26 mouse cellular contexts compared by ENCODE assay signal in the genomic region with DNA sequence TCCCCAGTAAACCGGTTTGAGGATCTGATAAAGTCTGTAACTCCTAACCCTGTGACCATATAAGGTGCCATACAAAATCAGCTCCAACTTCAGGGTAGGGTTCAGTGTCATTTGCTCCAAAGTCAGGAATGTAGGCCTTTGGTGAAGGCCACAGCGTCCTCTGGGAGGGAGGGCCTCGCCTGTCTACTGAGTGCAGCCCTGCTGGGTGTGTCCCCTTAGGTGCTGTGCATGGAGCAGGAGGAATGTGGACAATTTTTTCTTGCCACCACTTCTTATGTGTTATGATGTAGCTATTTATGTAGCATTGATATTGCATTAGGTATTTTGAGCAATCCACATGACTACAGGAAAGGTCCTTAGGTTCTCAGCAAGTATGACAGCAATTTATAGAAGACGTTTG.
A peak's percentile ranks its signal among the peaks of the same experiment; 100 is the strongest.
DNase-seq lines count a peak whose midpoint lies in the region; ATAC-seq lines count a peak whose summit lies in the region.
"Had no signal": no experiment of that assay in that cellular context is flagged by ENCODE, and none has a peak within 500 bp of the region (broad histone marks: within the 10 kb centered on the region; RNA-seq: fewer than 3 reads in every experiment).

No protein-coding gene starts in this region.

- H3K4me2 ChIP-seq in heart, embryonic 15.5 days = no peak overlapping the region
- no peak overlapping the region for H3K4me2 ChIP-seq in kidney, embryonic 15.5 days
- H3K4me2 ChIP-seq in kidney, embryonic 14.5 days (replicated peaks; ENCODE audit: low read depth, low read length) = no peak overlapping the region
- H3K4me2 ChIP-seq in stomach, embryonic 14.5 days (replicated peaks; ENCODE audit: low read depth, low read length) = no peak overlapping the region
- H3K4me2 ChIP-seq: midbrain, embryonic 12.5 days; neural tube, embryonic 13.5 days had no signal

- H3K9me3 ChIP-seq in heart, embryonic 15.5 days (replicated peaks) = no peaks in the 10 kb centered on the region
- H3K9me3 ChIP-seq in kidney, embryonic 15.5 days (replicated peaks) = no peaks in the 10 kb centered on the region
- H3K9me3 ChIP-seq in kidney, embryonic 14.5 days (ENCODE audit: control insufficient read depth, low read length) = no peaks in the 10 kb centered on the region
- H3K9me3 ChIP-seq in stomach, embryonic 14.5 days (ENCODE audit: control insufficient read depth, low read depth, low read length) = no peaks in the 10 kb centered on the region
- H3K9me3 ChIP-seq: megakaryocyte, embryonic 14.5 days; midbrain, embryonic 12.5 days; neural tube, embryonic 13.5 days had no signal

- no peaks in the 10 kb centered on the region for H3K36me3 ChIP-seq in heart, embryonic 15.5 days
- H3K36me3 ChIP-seq in kidney, embryonic 15.5 days = no peaks in the 10 kb centered on the region
- no peaks in the 10 kb centered on the region for H3K36me3 ChIP-seq in kidney, embryonic 14.5 days (ENCODE audit: control insufficient read depth, insufficient read depth, low read length)
- H3K36me3 ChIP-seq in stomach, embryonic 14.5 days (ENCODE audit: control insufficient read depth, insufficient read depth, low read length) = 0 out of 2 replicates have a peak, but pooled peaks cover 2% of the 10 kb centered on the region
- H3K36me3 ChIP-seq: midbrain, embryonic 12.5 days; neural tube, embryonic 13.5 days had no signal

- peaks cover 53% of the 10 kb centered on the region for H3K4me1 ChIP-seq in heart, embryonic 15.5 days (replicated peaks)
- H3K4me1 ChIP-seq in kidney, embryonic 15.5 days = peaks cover 12% of the 10 kb centered on the region; the same call in 1 of the 2 replicates
- peaks cover 8% of the 10 kb centered on the region; the same call in 1 of the 2 replicates for H3K4me1 ChIP-seq in kidney, embryonic 14.5 days (ENCODE audit: control insufficient read depth, insufficient read depth, low read length)
- peaks cover 17% of the 10 kb centered on the region for H3K4me1 ChIP-seq in brown adipose tissue, adult 24 weeks (ENCODE audit: control insufficient read depth, insufficient read depth, insufficient read length, low read length)
- H3K4me1 ChIP-seq in stomach, embryonic 14.5 days (ENCODE audit: control insufficient read depth, insufficient read depth, low read length) = no peaks in the 10 kb centered on the region; the same call in 1 of the 2 replicates

- H3K27me3 ChIP-seq in heart, embryonic 15.5 days = no peaks in the 10 kb centered on the region
- H3K27me3 ChIP-seq in kidney, embryonic 15.5 days = no peaks in the 10 kb centered on the region
- no peaks in the 10 kb centered on the region for H3K27me3 ChIP-seq in kidney, embryonic 14.5 days (ENCODE audit: control insufficient read depth, insufficient read depth, low read length)
- H3K27me3 ChIP-seq in stomach, embryonic 14.5 days (ENCODE audit: control insufficient read depth, insufficient read depth, low read length) = no peaks in the 10 kb centered on the region
- H3K27me3 ChIP-seq: megakaryocyte, embryonic 14.5 days; midbrain, embryonic 12.5 days; neural tube, embryonic 13.5 days had no signal

- no peak for DNase-seq in heart, postnatal 14 days
- DNase-seq in Muller cell, postnatal 12 days (ENCODE audit: inconsistent ontology term) = no peak
- DNase-seq: adrenal gland, adult 8-10 months; B cell, adult 2 months; cerebellum, adult 11 months; cerebellum, adult 9-10 months; cerebellum, postnatal 36 days; heart, postnatal 10 days; kidney, postnatal 4 days; left cerebral cortex, postnatal 4 days; lung, adult 2 months; lung, postnatal 4 days; right cerebral cortex, postnatal 4 days; thymus, postnatal 14 days had no signal

- WGBS in heart, embryonic 15.5 days = 60% methylated on average over 4 of the region's 4 CpGs
- WGBS in kidney, embryonic 15.5 days = 83% methylated on average over 4 of the region's 4 CpGs
- WGBS in kidney, embryonic 14.5 days = 88% methylated on average over 4 of the region's 4 CpGs
- 74% methylated on average over 4 of the region's 4 CpGs for WGBS in stomach, embryonic 14.5 days

- peak overlapping the region; percentile 57; the same call in 1 of the 2 replicates for H3K27ac ChIP-seq in heart, embryonic 15.5 days
- peak overlapping the region; percentile 46; the same call in 1 of the 2 replicates for H3K27ac ChIP-seq in kidney, embryonic 15.5 days
- H3K27ac ChIP-seq in kidney, embryonic 14.5 days (ENCODE audit: low read depth, low read length) = no peak overlapping the region
- H3K27ac ChIP-seq in brown adipose tissue, adult 24 weeks (replicated peaks; ENCODE audit: low read depth, low read length) = peak overlapping the region; percentile 52; the same call in 1 of the 2 replicates
- no peak overlapping the region for H3K27ac ChIP-seq in stomach, embryonic 14.5 days (ENCODE audit: low read length)
- H3K27ac ChIP-seq: liver, embryonic 14.5 days; midbrain, embryonic 12.5 days; neural tube, embryonic 13.5 days had no signal

- no peak overlapping the region for H3K4me3 ChIP-seq in heart, embryonic 15.5 days
- no peak overlapping the region for H3K4me3 ChIP-seq in kidney, embryonic 15.5 days (replicated peaks)
- H3K4me3 ChIP-seq in kidney, embryonic 14.5 days (ENCODE audit: low read length) = no peak overlapping the region
- H3K4me3 ChIP-seq in brown adipose tissue, adult 24 weeks (ENCODE audit: insufficient read depth, low read depth, low read length) = no peak overlapping the region
- H3K4me3 ChIP-seq in stomach, embryonic 14.5 days (ENCODE audit: low read depth, low read length) = no peak overlapping the region
- H3K4me3 ChIP-seq: megakaryocyte, embryonic 14.5 days; midbrain, embryonic 12.5 days; neural tube, embryonic 13.5 days had no signal

- H3K9ac ChIP-seq in heart, embryonic 15.5 days = no peak overlapping the region
- H3K9ac ChIP-seq in kidney, embryonic 15.5 days = no peak overlapping the region
- H3K9ac ChIP-seq in kidney, embryonic 14.5 days (ENCODE audit: low read depth, low read length) = no peak overlapping the region
- H3K9ac ChIP-seq in stomach, embryonic 14.5 days (replicated peaks; ENCODE audit: low read depth, low read length) = no peak overlapping the region
- H3K9ac ChIP-seq: liver, embryonic 14.5 days; midbrain, embryonic 12.5 days; neural tube, embryonic 13.5 days had no signal

- intact Hi-C loops in heart, postnatal 14 days (cut with DNase I) = no loop called here

- no peak for ATAC-seq in heart, embryonic 15.5 days (replicated peaks; ENCODE audit: insufficient number of reproducible peaks, insufficient read depth, low FRiP score, low read depth)
- ATAC-seq in kidney, embryonic 15.5 days (replicated peaks; ENCODE audit: low FRiP score) = no peak
- ATAC-seq in kidney, embryonic 14.5 days (ENCODE audit: low FRiP score, low TSS enrichment) = no peak
- ATAC-seq in stomach, embryonic 14.5 days (ENCODE audit: insufficient number of reproducible peaks, insufficient read depth, low FRiP score, low read depth) = peak; percentile 53; the same call in 1 of the 2 replicates
- ATAC-seq in cerebellum, adult (ENCODE audit: insufficient number of reproducible peaks, low FRiP score, low TSS enrichment) = no peak
- ATAC-seq: forebrain, embryonic 16.5 days; hindbrain, embryonic 16.5 days had no signal

Comparison
In these comparisons a context has a peak if more than half of its experiments do, and no peak if none do; other contexts are left out.
1. H3K27ac ChIP-seq: peak in heart, embryonic 15.5 days (single experiment), kidney, embryonic 15.5 days (single experiment) and brown adipose tissue, adult 24 weeks (single experiment); none in kidney, embryonic 14.5 days (single experiment) and stomach, embryonic 14.5 days (single experiment).